Mouse (Mus musculus): ENCODE data around the gene Prm2. TPM values are rescaled to one million over a fixed set of nuclear protein-coding genes. Genes with fewer than 3 reads are reported as not detected.

Gene Prm2
- total RNA-seq (2015), result not detected in 2 replicates
- not detected in 2 replicates for total RNA-seq (2017)

- ATAC-seq (replicated peaks; ENCODE audit: poor library complexity), result no peak
These were observed at the start of gene Prm2 for GRCm38 (mm10) chr16:10796034-10796433. Gene Prm2, minus strand, starts transcription at chr16:10796134.

DNA sequence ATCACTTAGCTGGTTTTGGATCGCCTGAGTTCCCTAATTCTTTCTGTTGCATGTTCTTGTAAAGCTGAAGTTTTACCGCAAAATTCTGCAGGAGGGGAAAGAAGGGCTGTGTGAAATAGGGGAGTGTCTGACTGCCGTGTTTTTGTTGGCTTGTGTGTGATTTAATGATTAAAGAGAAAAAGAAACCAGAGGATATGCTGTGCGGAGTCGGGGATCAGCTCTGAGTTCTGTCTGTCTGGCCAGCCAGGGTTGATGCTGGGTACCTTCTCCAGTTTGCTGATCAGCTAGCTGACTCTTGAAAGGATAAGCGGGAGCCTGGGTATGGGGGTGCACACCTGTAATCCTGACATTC is 48.4 kb upstream of the Prm2 start:
- no peak; the same call in 1 of the 2 replicates for ATAC-seq (replicated peaks; ENCODE audit: poor library complexity)

DNA sequence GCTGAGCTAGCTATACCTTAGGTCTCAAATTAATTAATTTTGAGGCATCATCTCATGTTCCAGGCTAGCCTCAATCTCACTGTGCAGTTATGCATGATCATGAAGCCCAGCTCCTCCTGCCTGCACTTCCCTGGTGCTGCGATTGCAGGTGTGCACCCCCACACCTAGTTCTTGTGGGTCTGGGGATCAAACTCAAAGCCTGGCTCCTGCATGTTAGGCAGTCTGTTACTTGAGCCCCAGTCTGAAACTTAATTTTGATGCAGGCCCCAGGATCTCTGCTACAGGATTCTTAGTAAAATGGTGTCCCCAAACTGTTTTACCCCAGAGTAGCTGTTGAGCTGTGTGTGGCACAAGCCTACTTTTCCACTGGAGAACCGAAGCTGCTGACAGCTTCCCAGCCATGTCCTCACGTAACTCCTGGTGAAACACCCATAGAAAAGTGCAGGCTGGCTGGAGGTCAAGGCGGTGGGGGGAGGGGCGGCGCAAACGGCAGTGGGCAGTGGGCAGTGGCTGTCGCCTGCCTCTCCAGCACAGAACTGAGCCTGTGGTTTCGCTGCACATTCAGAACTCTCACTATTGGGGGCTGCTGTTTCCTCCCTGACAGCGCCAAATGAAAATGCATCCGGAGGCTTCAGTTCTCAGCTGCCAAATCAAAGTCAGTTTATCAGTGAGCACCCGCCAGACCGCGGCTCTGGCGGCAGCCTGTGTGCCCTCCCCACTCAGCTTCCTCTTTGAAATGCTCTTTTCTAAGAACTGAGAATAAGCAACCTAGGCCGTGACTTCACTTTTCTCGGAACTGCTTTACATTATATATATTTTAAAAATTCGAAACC is 47.8 kb upstream of the Prm2 start:
- ATAC-seq (replicated peaks; ENCODE audit: poor library complexity), result peak; percentile 82

GRCm38 (mm10) chr16:10842282-10842855 is 46.4 kb upstream of the Prm2 start:
- no peak for ATAC-seq (replicated peaks; ENCODE audit: poor library complexity)

DNA sequence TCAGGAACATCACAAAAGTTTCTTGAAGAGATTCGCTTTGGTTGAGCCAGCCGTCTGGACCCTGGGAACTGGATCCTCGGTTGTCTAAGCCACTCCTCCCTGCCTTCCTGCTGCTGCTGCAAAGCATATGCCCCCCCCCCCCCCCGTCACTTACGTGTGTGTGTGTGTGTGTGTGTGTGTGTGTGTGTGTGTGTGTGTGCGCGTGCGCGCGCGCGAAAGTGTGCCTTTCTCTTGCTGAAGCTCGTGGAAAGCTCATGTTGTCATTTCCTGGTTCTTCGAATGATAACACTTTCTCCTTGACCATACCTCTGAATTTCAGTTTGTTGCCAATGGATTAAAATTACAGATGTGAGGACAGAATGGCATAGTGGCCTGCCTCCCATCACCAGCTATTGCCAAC is 44.1 kb upstream of the Prm2 start:
- no peak for ATAC-seq (replicated peaks; ENCODE audit: poor library complexity)

DNA sequence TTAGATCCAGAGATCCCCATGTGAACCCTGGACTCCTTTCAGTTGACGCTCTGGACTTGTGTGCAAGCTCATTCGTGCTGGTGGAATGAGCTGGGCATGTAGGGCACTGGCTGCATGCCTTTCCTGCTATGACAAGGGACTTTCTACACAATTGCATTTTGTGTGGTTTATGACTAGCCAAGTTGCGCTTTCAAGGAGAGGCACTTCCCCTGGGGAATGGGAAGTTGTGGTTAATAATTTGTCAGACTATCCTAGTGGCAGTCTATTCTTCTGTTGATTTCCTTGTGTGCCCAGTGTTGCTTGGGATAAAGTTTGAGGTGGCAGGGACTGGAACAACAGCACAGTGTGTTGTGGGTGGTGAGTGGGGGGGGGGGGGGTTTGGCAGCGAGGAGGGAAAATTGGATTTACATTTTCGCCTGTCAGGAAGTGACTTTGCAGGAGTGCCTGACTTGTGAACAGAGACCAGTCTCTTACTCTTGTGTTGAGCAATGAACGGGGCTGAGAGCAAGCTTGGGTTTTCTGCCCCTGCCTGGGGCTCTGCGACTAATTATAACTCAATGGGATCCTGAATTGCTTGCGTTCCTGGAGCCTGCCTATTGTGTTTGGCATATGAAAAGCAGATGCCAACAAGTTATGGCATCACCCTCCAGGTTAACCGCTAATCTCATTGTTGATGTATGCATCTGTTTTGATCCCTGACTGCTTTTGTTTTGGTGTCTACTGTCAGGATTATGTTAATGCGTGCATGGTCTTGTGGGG is 42.7 kb upstream of the Prm2 start:
- ATAC-seq (replicated peaks; ENCODE audit: poor library complexity), result peak; percentile 65

GRCm38 (mm10) chr16:10837903-10838302 is 42.0 kb upstream of the Prm2 start:
- ATAC-seq (replicated peaks; ENCODE audit: poor library complexity), result peak; percentile 3; the same call in 1 of the 2 replicates

- ATAC-seq (replicated peaks; ENCODE audit: poor library complexity), result no peak
These were observed 41.3 kb upstream of the Prm2 start for GRCm38 (mm10) chr16:10837250-10837649.

- no peak for ATAC-seq (replicated peaks; ENCODE audit: poor library complexity)
These were observed 40.5 kb upstream of the Prm2 start for GRCm38 (mm10) chr16:10836388-10836787.

- peak; percentile 81 for ATAC-seq (replicated peaks; ENCODE audit: poor library complexity)
These were observed 39.1 kb upstream of the Prm2 start, which contains the start of gene Rmi2 for GRCm38 (mm10) chr16:10834911-10835587. Gene Rmi2, plus strand, starts transcription at chr16:10835059.

GRCm38 (mm10) chr16:10834542-10834910 is 38.6 kb upstream of the Prm2 start:
- no peak for ATAC-seq (replicated peaks; ENCODE audit: poor library complexity)

DNA sequence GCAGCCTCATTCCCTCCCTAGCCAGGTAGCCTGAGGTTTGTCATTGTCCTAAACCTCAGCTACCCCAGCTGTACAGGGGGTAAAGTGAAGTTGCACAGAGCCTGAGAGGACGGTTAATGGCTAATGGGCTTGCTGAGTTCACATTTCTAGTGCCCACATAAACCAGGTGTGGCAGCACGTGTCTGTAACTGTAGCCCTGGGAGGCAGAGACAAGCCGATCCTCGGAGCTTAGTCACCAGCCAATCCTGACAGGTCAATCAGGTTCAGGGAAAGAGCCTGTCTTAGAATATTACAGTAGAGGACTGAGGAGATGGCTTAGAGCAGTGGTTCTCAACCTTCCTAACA is 32.5 kb upstream of the Prm2 start:
- ATAC-seq (replicated peaks; ENCODE audit: poor library complexity), result no peak

DNA sequence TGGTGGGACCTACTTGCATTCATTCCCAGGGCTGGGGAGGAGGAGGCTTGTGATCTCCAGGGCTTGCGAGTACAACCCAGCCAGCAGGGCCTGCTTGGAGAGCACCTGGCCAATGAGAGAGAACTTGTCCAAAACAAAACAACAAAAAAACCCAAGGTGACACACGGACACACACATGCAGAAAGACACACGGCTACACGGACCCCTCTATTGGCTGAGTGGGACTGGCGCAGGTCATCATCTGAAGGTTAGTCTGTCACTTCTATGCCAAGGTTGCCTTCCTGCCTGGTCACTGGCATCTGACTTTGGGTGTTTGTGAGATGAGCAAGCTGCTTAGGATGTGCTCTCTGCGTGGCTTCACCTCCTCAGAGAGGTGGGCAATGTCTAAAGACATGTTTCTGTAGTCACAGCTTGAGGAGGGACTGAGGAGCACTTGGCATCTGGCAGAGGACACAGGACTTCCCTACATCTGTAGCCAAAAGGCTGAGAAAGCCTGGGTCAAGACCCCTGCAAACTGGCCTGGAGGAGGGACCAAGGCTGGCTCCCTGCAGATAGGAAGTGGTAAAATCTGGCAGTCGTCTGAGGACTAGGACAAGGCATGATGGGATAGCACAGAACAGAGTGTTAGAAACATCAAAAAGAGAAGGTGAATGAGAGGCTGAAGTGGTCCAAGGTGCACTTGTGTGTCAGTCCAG is 32.0 kb upstream of the Prm2 start:
- no peak for ATAC-seq (replicated peaks; ENCODE audit: poor library complexity)

- no peak for ATAC-seq (replicated peaks; ENCODE audit: poor library complexity)
These were observed 31.3 kb upstream of the Prm2 start for GRCm38 (mm10) chr16:10827269-10827668.

DNA sequence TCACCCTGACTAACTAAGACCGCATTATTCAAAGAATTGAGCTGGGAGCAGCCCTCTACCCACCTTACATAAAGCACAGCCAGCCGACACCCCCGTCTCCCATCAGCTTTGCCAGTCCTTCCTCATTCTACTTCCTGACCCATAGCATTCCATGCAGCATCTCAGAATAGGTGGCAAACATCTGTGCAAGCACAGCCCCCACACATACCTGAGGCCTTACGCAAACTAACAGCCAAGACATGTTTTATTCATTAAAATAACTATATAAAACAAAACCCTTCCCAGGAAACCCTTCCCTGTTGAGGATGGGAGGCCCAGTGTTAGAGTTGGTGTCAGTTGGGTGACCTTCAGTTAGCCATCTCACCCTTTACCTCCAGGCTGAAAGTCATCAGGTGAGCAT is 29.9 kb upstream of the Prm2 start:
- no peak for ATAC-seq (replicated peaks; ENCODE audit: poor library complexity)

DNA sequence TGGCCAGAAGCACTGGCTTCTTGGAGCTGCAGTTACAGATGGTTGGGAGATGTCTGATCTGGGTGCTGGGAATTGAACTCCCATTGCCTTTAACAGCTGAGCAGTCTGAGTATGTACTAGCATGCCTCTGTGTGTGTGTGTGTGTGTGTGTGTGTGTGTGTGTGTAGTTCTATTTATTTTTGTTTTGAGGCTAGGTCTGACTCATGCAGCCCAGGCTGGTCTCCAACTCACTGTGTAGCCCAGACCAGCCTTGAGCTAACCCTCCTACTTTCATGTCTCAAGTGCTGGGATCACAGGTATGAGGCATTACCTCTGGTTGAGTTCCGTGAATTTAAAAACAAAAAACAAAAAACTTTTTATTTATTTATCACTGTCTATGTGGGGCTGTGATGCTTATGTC is 28.6 kb upstream of the Prm2 start:
- no peak for ATAC-seq (replicated peaks; ENCODE audit: poor library complexity)

- ATAC-seq (replicated peaks; ENCODE audit: poor library complexity), result no peak
These were observed 25.5 kb upstream of the Prm2 start for GRCm38 (mm10) chr16:10821387-10821786.

DNA sequence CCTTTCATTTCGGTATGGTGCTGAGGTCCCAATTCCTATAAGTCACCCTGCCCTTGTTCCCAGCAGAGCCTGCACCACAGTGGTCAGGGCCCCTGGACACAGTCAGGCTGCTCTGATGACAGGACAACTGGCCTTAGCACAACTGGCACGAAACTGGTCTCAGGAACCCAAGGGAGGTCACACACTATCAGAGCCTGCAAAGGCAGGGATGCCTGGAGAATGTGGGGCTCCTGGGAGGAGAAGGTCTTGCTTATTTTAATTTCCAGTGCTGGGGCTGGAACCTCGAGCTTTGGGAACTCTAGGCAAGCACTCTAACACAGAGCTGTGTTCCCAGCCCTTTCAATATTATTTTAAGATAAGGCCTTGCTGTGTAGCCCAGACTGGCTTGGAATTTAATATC is 24.0 kb upstream of the Prm2 start:
- no peak for ATAC-seq (replicated peaks; ENCODE audit: poor library complexity)

DNA sequence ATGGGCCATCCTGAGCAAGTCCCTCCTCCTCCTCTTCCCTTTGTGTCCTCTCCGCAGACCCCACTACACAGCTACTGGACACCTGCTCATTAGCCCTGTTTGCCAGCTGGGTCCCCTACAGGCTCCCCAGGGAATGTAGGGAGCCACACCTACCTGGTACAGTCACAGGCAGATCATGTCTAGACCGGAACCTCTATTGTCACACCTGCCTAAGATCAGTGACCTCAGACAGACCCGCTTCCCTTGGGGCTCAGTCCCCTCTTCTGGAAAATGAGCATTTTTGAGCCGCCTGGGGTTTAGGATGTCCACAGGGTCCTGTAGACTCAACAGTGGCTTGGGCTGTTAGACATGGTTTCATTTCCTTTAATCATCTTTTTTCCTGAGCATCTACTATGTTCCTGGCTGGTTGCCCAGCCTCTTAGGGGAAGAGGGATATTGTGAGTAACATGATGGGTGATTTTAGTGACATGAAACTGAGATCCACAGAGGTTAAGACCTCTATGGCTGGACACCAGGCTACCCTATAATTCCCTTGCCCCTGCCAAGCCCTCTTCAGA is 22.7 kb upstream of the Prm2 start:
- peak; percentile 47 for ATAC-seq (replicated peaks; ENCODE audit: poor library complexity)

GRCm38 (mm10) chr16:10814864-10815263 is 18.9 kb upstream of the Prm2 start:
- ATAC-seq (replicated peaks; ENCODE audit: poor library complexity), result peak; percentile 60

Data from megakaryocyte progenitor cell, adult 5-6 weeks (primary cell).